Mouse (Mus musculus) intestine, embryonic 16.5 days (tissue): ENCODE results near the gene B4galt5. TPM values are rescaled to one million over a fixed set of nuclear protein-coding genes. Genes with fewer than 3 reads are reported as not detected.
"Not testable (repeated sequence)": the region's sequence is repeated elsewhere in the genome, so short reads cannot be mapped to it uniquely, and the experiment has no call there.

Experiments
- ATAC-seq: fragments of 200-750 bp; cut with Nextera tagmentation; 2 replicates; pipeline ENCODE4 v1.8.0; 2017; ENCODE audit warnings: moderate TSS enrichment, moderate library complexity
- H3K27ac ChIP-seq: fragments of 300-500 bp; sonication (generic); 2 replicates; pipeline ENCODE4 v1.5.1; 2014; ENCODE audit warnings: mild to moderate bottlenecking, low read length
- H3K27me3 ChIP-seq: fragments of 300-500 bp; sonication (generic); replicated peaks from 2 replicates; pipeline ENCODE4 v1.6.1; 2014; ENCODE audit warnings: low read length, control low read depth, mixed read lengths; ENCODE audit not compliant: control insufficient read depth, insufficient read depth
- H3K36me3 ChIP-seq: fragments of 300-500 bp; sonication (generic); 2 replicates; pipeline ENCODE4 v1.6.1; 2014; ENCODE audit warnings: low read length, control low read depth; ENCODE audit not compliant: control insufficient read depth, insufficient read depth
- H3K4me1 ChIP-seq: fragments of 300-500 bp; sonication (generic); 2 replicates; pipeline ENCODE4 v1.6.1; 2014; ENCODE audit warnings: low read length, control low read depth, mixed read lengths; ENCODE audit not compliant: control insufficient read depth, insufficient read depth
- H3K4me2 ChIP-seq: fragments of 300-500 bp; sonication (generic); 2 replicates; pipeline ENCODE4 v1.6.1; 2014; ENCODE audit warnings: low read depth, low read length, control low read depth
- H3K4me3 ChIP-seq: fragments of 300-500 bp; sonication (generic); 2 replicates; pipeline ENCODE4 v1.5.1; 2014; ENCODE audit warnings: mild to moderate bottlenecking, low read length
- H3K9ac ChIP-seq: fragments of 300-500 bp; sonication (generic); 2 replicates; pipeline ENCODE4 v1.6.1; 2014; ENCODE audit warnings: low read depth, low read length
- H3K9me3 ChIP-seq: fragments of 300-500 bp; sonication (generic); 2 replicates; pipeline ENCODE4 v1.6.1; 2016; ENCODE audit warnings: low read length, control low read depth; ENCODE audit not compliant: control insufficient read depth
- WGBS: fragments of 180-500 bp; shearing (Covaris S2); extraction: QIAGEN DNeasy Blood & Tissue Kit; methylation state at CpG from one replicate; pipeline ENCODE4 v1.1.7; 2014; 5-methylcytosine and 5-hydroxymethylcytosine counted together
- polyA plus RNA-seq: library from polyadenylated mRNA; unstranded; fragments of >200 nt; fragmentation: Nextera tagmentation; extraction: Ambion mirVana; gene quantifications from 2 replicates; pipeline ENCODE4 v1.2.1, GENCODE M21; 2015

Gene B4galt5
- polyA plus RNA-seq = 7.2 and 8.1 TPM in 2 replicates

DNA sequence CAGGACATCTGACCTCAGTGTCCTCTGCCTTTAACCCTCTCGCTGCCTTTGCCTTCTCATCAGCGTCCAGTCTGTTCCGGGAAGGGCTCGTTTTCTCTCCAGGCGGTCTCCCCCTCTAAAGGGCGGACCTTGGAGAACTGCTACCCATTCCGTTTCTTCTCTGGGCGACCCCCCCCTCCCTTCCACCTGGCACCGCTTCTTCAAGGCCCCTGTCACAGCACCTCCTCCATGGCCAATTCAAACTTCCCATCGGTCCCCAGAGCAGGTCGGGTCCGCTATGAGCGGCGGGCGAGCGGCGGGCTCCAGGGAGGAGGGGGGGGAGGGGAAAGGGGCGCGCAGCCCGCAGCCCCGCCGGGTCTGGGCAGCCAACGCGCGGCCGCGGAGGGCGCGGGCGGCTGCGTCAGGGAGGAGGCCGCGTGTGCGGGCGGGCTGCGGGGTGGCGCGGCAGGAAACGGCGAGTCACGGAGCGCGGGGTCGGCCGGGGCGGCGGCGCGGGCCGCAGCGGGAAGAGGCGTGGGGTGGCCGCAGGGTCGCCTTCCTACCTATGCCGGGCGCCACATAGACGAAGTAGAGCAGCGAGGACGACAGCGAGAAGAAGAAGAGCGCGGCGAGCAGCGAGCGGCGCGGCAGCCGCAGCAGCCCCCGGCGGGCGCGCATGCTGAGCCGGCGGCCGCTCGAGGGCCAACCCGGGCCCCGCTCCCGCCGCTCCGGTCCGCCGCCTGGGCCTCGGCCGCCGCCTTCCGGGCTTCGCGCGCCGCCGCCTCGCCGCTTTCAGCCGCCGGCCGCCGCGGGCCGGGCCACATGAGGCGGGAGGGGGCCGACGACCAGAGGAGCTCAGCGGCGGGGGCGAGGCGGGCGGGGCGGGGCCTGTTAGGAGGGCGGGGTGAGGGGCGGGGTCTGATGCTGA lies at the start of gene B4galt5:
TSS of gene B4galt5 (minus strand) at position 808 of the 907 bp plus-strand sequence.
- ATAC-seq = no peak; the same call in none of the 2 replicates
- Histone ChIP-seq H3K36me3 (no peaks in the 10 kb centered on the region), H3K4me3 (peak within 1 kb of the TSS; percentile 83), H3K9me3 (no peaks in the 10 kb centered on the region), H3K27ac (peak within 1 kb of the TSS; percentile 77), H3K4me2 (peak within 1 kb of the TSS; percentile 90), H3K9ac (peak within 1 kb of the TSS; percentile 89), H3K27me3 (no peaks in the 10 kb centered on the region), H3K4me1 (peaks cover 28% of the 10 kb centered on the region)
- under 1% methylated on average over 108 of the region's 111 CpGs for WGBS

DNA sequence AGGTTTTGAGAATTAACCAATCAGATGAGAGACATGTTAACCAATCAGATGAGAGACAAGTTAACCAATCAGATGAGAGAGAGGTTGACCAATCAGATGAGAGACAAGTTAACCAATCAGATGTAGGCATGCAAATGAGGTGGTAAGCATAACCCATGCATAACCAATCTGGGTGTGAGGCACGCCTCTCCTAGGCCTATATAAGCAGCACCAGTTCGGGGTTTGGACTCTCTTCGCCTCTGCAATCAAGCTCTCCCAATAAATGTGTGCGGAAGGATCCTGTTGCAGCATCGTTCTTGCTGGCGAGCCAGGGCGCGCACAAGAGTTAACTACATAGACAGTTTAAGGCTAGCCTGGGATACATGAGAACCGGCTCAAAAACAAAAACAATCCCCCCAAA lies 47.4 kb upstream of the B4galt5 start:
- not testable (repeated sequence) for ATAC-seq
- WGBS = 96% methylated on average over 9 of the region's 9 CpGs

DNA sequence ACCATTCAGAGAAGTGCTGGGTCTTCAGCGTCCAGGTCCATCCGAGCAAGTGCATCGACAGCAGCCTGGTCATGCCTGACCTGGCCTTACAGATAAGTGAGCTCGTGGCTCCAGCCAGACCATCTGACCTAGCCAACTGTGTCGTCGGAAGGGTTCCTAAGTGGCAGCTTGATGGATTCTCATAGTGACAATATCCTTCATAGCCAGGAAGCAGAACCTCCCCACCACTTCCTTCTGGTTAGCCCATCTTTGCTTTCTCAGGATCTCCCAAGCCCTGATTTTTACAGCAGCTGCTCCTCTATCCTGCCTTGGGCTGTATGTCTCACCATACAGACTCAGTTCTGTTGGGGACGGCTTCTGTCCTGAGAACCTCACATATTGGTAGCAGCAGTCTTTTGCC lies 45.4 kb upstream of the B4galt5 start:
- Histone ChIP-seq H3K36me3 (no peaks in the 10 kb centered on the region), H3K27me3 (no peaks in the 10 kb centered on the region), H3K9me3 (no peaks in the 10 kb centered on the region), H3K9ac (no peak overlapping the region), H3K4me3 (no peak overlapping the region), H3K27ac (no peak overlapping the region), H3K4me2 (no peak overlapping the region), H3K4me1 (no peaks in the 10 kb centered on the region)
- 78% methylated on average over 7 of the region's 7 CpGs for WGBS
- no peak for ATAC-seq

More for the DNA sequence above, 47.4 kb upstream of the B4galt5 start:
- H3K4me1 ChIP-seq, H3K9me3 ChIP-seq, H3K4me2 ChIP-seq, H3K36me3 ChIP-seq, H3K9ac ChIP-seq, H3K4me3 ChIP-seq, H3K27me3 ChIP-seq, H3K27ac ChIP-seq: not testable (repeated sequence)

DNA sequence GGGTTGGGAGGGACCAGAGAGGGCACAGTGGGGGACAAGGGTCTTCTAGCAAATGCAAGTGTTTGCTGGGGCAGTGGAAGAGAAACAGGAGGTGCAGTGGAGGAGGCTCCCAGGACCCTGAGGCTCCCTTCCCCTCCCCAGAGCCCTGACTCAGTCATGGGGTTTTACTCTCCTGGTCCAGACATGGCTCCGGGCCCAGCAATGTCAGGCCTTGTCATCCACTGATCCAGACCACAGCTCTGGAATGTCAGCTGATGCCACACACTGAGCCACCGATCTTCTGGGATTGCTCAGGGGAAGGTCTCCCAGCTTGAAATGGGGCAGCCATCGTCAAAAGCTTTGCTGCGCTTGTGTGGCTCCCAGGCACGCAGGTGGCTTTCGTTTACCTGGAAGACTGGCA lies 38.0 kb upstream of the B4galt5 start:
- 83% methylated on average over 6 of the region's 6 CpGs for WGBS

DNA sequence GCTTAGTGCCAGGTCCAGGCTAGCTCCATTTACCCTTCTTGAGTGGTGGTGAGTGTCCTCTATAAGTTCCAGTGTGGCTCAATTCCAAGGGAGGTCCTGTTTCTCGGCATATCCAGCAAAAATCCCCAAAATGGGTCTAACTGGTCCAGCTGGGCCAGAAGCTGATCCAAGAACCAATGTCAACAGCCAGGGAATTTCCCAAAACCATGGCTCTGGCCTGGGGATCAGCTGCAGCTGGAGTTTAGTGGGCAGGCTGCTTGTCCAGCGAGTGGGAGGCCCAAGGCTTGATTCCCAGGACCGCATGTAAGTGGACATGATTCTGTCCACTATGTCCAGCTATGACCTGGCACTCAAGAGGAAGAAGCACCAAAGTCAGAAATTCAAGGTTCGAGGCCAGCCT lies 37.5 kb upstream of the B4galt5 start:
- no peak overlapping the region for H3K9ac ChIP-seq
- H3K4me3 ChIP-seq = no peak overlapping the region
- no peaks in the 10 kb centered on the region; the same call in 1 of the 2 replicates for H3K4me1 ChIP-seq
- WGBS = 84% methylated on average over 4 of the region's 4 CpGs
- no peak overlapping the region for H3K4me2 ChIP-seq
- ATAC-seq = no peak
- H3K9me3 ChIP-seq = no peaks in the 10 kb centered on the region
- H3K27ac ChIP-seq = no peak overlapping the region
- no peaks in the 10 kb centered on the region for H3K36me3 ChIP-seq
- no peaks in the 10 kb centered on the region for H3K27me3 ChIP-seq

More for the DNA sequence above, 38.0 kb upstream of the B4galt5 start:
- H3K4me2 ChIP-seq = no peak overlapping the region
- H3K4me3 ChIP-seq = no peak overlapping the region
- H3K9ac ChIP-seq = no peak overlapping the region
- no peaks in the 10 kb centered on the region for H3K9me3 ChIP-seq
- no peak for ATAC-seq
- no peaks in the 10 kb centered on the region; the same call in 1 of the 2 replicates for H3K4me1 ChIP-seq
- no peak overlapping the region for H3K27ac ChIP-seq
- H3K27me3 ChIP-seq = no peaks in the 10 kb centered on the region
- H3K36me3 ChIP-seq = no peaks in the 10 kb centered on the region

DNA sequence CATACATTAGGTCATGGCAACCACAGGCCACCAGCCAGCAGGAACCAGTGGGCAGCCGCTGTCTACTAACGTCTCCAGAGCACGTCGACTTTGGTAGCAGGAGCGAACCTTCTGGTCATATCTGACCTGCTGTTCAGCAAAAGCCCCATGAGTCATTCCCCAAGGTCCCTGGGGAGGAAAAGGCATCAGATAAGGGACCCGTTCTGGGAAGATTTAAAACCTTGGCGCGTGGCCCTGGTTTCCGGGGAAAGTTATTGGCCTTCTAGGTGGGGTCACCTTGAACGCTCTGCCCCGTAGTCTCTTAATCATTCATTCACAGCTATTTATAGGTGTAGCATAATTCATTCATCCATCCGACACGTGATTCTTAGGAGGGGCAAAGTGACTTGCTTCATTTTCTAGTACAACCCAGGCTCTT lies 34.7 kb upstream of the B4galt5 start:
- Histone ChIP-seq H3K4me2 (no peak overlapping the region), H3K27me3 (no peaks in the 10 kb centered on the region), H3K9ac (no peak overlapping the region), H3K9me3 (no peaks in the 10 kb centered on the region), H3K4me3 (no peak overlapping the region), H3K4me1 (peaks cover 7% of the 10 kb centered on the region), H3K27ac (no peak overlapping the region), H3K36me3 (no peaks in the 10 kb centered on the region)
- WGBS = 52% methylated on average over 13 of the region's 13 CpGs
- ATAC-seq = peak; percentile 72

DNA sequence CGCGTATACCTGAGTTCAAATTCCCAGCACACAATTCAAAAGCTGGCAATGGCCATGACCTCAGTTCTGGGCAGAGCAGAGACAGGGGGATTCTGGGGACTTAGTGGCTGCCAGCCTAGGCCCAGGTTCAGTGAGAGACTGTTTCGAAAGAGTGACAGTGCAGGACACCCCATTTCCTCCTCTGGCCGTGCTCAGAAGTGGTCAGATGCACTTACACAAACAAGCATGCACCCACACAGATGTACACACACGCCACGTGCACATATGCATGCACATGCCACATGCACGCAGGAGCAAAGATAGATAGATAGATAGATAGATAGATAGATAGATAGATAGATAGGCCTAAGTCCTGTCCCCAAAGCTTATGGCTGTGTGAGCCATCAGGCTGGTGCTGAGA lies 33.4 kb upstream of the B4galt5 start:
- no peak overlapping the region for H3K27ac ChIP-seq
- H3K9me3 ChIP-seq = no peaks in the 10 kb centered on the region
- no peaks in the 10 kb centered on the region for H3K27me3 ChIP-seq
- ATAC-seq = no peak
- 89% methylated on average over 7 of the region's 7 CpGs for WGBS
- no peak overlapping the region for H3K4me2 ChIP-seq
- H3K9ac ChIP-seq = no peak overlapping the region
- peaks cover 7% of the 10 kb centered on the region for H3K4me1 ChIP-seq
- no peaks in the 10 kb centered on the region for H3K36me3 ChIP-seq
- H3K4me3 ChIP-seq = no peak overlapping the region

DNA sequence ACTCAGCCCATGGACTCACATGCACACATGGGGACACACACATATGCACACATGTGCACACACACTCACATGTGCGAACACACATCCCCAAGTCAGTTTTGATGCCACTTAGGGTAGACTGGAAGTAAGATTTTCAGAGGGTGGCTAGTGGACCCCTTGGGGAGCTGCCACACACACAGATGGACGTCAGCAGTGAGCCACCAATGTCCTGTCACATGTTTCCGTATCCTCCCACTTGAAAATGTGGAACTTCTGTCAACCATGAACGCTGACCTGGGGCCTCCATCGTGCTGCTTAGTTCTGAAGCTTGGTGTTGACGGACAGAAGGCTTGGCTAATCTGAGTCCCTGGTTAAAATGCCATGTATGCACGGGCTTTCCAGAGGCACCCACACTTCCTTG lies 32.6 kb upstream of the B4galt5 start:
- Histone ChIP-seq H3K9me3 (no peaks in the 10 kb centered on the region), H3K4me3 (no peak overlapping the region), H3K4me2 (no peak overlapping the region), H3K36me3 (no peaks in the 10 kb centered on the region), H3K27ac (no peak overlapping the region), H3K4me1 (peaks cover 7% of the 10 kb centered on the region), H3K9ac (no peak overlapping the region), H3K27me3 (no peaks in the 10 kb centered on the region)
- WGBS = 84% methylated on average over 7 of the region's 7 CpGs
- no peak for ATAC-seq

DNA sequence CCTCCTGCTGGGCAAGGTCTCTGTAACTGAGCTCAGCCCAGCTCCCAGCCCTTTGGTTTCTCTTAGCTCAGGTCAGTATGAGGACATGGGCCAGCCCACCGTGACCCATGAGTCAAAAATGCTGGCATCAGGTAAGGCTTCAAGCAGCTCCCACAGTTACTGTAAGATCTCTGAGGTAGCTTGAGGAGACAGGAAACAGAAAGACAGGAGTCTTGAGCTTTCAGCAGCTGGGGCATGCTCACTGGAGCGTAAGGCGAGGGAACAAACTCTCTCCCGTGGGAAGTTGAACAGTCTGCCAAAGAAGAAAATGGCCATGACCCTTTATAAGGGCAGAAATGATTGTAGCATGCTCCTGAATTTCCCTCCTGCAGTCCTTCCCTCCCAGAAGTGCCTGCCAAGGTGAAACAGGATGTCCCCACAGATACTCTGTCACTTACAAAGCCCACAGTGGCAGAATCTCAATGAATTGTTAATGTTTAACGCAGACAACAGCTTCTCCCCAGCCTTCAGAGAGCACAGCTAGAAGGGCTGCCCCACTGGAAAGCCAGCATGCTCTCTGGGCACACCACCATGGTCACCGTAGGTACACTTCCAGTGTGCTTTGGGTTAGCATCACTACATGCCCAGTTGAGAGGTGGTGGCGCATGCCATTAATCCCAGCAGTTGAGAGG lies 31.8 kb upstream of the B4galt5 start:
- no peak overlapping the region for H3K27ac ChIP-seq
- no peaks in the 10 kb centered on the region for H3K27me3 ChIP-seq
- H3K36me3 ChIP-seq = no peaks in the 10 kb centered on the region
- H3K9me3 ChIP-seq = no peaks in the 10 kb centered on the region
- ATAC-seq = peak; percentile 65
- WGBS = 46% methylated on average over 7 of the region's 7 CpGs
- H3K4me3 ChIP-seq = no peak overlapping the region
- H3K9ac ChIP-seq = 0 out of 2 replicates have a peak overlapping the region, but pooled peaks have one; percentile 10
- H3K4me2 ChIP-seq = no peak overlapping the region
- peaks cover 7% of the 10 kb centered on the region for H3K4me1 ChIP-seq
